Comparison of ENCODE assay signal across 21 mouse cellular contexts in genomic region chr15:80645006-80645797, GRCm38 (mm10). TPM values are rescaled to one million over a fixed set of nuclear protein-coding genes. Genes with fewer than 3 reads are reported as not detected.
DNase-seq lines count a peak whose midpoint lies in the region; ATAC-seq and TF ChIP-seq lines count a peak whose summit lies in the region.
"Had no signal": no experiment of that assay in that cellular context is flagged by ENCODE, and none has a peak within 500 bp of the region (broad histone marks: within the 10 kb centered on the region; RNA-seq: fewer than 3 reads in every experiment).

No protein-coding gene starts in this region.

- H3K4me2 ChIP-seq in liver, embryonic 12.5 days = no peak overlapping the region
- H3K4me2 ChIP-seq in intestine, postnatal 0 days (replicated peaks; ENCODE audit: low read depth) = no peak overlapping the region
- no peak overlapping the region for H3K4me2 ChIP-seq in stomach, embryonic 16.5 days (ENCODE audit: low read depth, low read length)
- H3K4me2 ChIP-seq: embryonic facial prominence, embryonic 12.5 days; forebrain, embryonic 15.5 days; hindbrain, embryonic 12.5 days had no signal

- 60% methylated on average over 17 of the region's 17 CpGs for WGBS in liver, adult 2 months
- WGBS in liver, embryonic 12.5 days (ENCODE audit: insufficient replicate concordance) = 77% methylated on average over 17 of the region's 17 CpGs
- 47% methylated on average over 17 of the region's 17 CpGs for WGBS in intestine, postnatal 0 days
- WGBS in stomach, embryonic 16.5 days = 69% methylated on average over 17 of the region's 17 CpGs

- H3K79me2 ChIP-seq in liver, adult 2 months (ENCODE audit: control insufficient read depth, insufficient read depth, low read length) = no peaks in the 10 kb centered on the region

- H3K9me3 ChIP-seq in liver, embryonic 12.5 days (replicated peaks) = no peaks in the 10 kb centered on the region
- no peaks in the 10 kb centered on the region for H3K9me3 ChIP-seq in intestine, postnatal 0 days (ENCODE audit: control insufficient read depth)
- no peaks in the 10 kb centered on the region for H3K9me3 ChIP-seq in stomach, embryonic 16.5 days (replicated peaks; ENCODE audit: control insufficient read depth, low read length)
- H3K9me3 ChIP-seq: embryonic facial prominence, embryonic 12.5 days; forebrain, embryonic 15.5 days; G1E; heart, embryonic 10.5 days; hindbrain, embryonic 12.5 days had no signal

- no peak for TF ChIP-seq POLR2A in liver, adult 2 months (IDR thresholded peaks at IDR 0.05; ENCODE audit: extremely low read depth, insufficient read depth, low read length)

- H3K4me1 ChIP-seq in liver, adult 2 months (ENCODE audit: control insufficient read depth, insufficient read depth, low read length) = 0 out of 2 replicates have a peak, but pooled peaks cover 2% of the 10 kb centered on the region
- peaks cover 12% of the 10 kb centered on the region; the same call in 1 of the 2 replicates for H3K4me1 ChIP-seq in liver, embryonic 12.5 days
- H3K4me1 ChIP-seq in intestine, postnatal 0 days (replicated peaks; ENCODE audit: control insufficient read depth, insufficient read depth, low read length) = peaks cover 15% of the 10 kb centered on the region
- peaks cover 19% of the 10 kb centered on the region; the same call in 1 of the 2 replicates for H3K4me1 ChIP-seq in stomach, embryonic 16.5 days (ENCODE audit: control insufficient read depth, insufficient read depth, low read length)
- H3K4me1 ChIP-seq: forebrain, embryonic 15.5 days had no signal

- no peak overlapping the region for H3K27ac ChIP-seq in liver, adult 2 months (replicated peaks; ENCODE audit: insufficient read depth, low read depth, low read length)
- H3K27ac ChIP-seq in liver, embryonic 12.5 days = no peak overlapping the region
- H3K27ac ChIP-seq in intestine, postnatal 0 days (ENCODE audit: low read depth, low read length) = no peak overlapping the region
- peak overlapping the region; percentile 36 for H3K27ac ChIP-seq in stomach, embryonic 16.5 days (ENCODE audit: low read length)
- H3K27ac ChIP-seq: embryonic facial prominence, embryonic 12.5 days; forebrain, embryonic 15.5 days; hindbrain, embryonic 12.5 days had no signal

- peak; percentile 41 for DNase-seq in liver, adult 2 months (ENCODE audit: extremely low read depth, low read depth, low spot score)
- DNase-seq in adipocyte (ENCODE audit: low spot score) = peak; percentile 15
- DNase-seq in adrenal gland, postnatal 36 days = no peak
- DNase-seq in right cerebral cortex, postnatal 4 days = no peak
- DNase-seq: adrenal gland, postnatal 14 days; cerebellum, adult 18-20 months; cerebellum, postnatal 10 days; embryo, embryonic 11 days; gastrocnemius, postnatal 36 days; heart, adult 11 months; heart, postnatal 14 days had no signal

- H3K27me3 ChIP-seq in liver, adult 2 months (ENCODE audit: control insufficient read depth, insufficient read depth, low read length) = no peaks in the 10 kb centered on the region
- peaks cover 18% of the 10 kb centered on the region; the same call in 1 of the 2 replicates for H3K27me3 ChIP-seq in liver, embryonic 12.5 days (replicated peaks)
- H3K27me3 ChIP-seq in intestine, postnatal 0 days (replicated peaks; ENCODE audit: control insufficient read depth, insufficient read depth, low read length) = 0 out of 2 replicates have a peak, but pooled peaks cover 3% of the 10 kb centered on the region
- H3K27me3 ChIP-seq in stomach, embryonic 16.5 days (ENCODE audit: control insufficient read depth, insufficient read depth, low read length) = no peaks in the 10 kb centered on the region
- H3K27me3 ChIP-seq: embryonic facial prominence, embryonic 12.5 days; forebrain, embryonic 15.5 days; hindbrain, embryonic 12.5 days had no signal

- no peak for ATAC-seq in liver, embryonic 12.5 days
- ATAC-seq in intestine, postnatal 0 days = peak; percentile 62
- no peak for ATAC-seq in stomach, embryonic 16.5 days (ENCODE audit: insufficient read depth, low FRiP score)
- ATAC-seq: forebrain, embryonic 15.5 days; hindbrain, embryonic 16.5 days; inflammation-experienced regulatory T-cells, adult 6 months had no signal

- no peak overlapping the region for H3K4me3 ChIP-seq in liver, adult 2 months (ENCODE audit: insufficient read depth, low read depth, low read length)
- no peak overlapping the region for H3K4me3 ChIP-seq in liver, embryonic 12.5 days
- H3K4me3 ChIP-seq in intestine, postnatal 0 days (ENCODE audit: low read depth, low read length) = no peak overlapping the region
- no peak overlapping the region for H3K4me3 ChIP-seq in stomach, embryonic 16.5 days (replicated peaks; ENCODE audit: low read length)
- H3K4me3 ChIP-seq: embryonic facial prominence, embryonic 12.5 days; forebrain, embryonic 15.5 days; heart, embryonic 10.5 days; hindbrain, embryonic 12.5 days had no signal

- H3K9ac ChIP-seq in liver, adult 2 months (ENCODE audit: low read depth, low read length) = no peak overlapping the region
- H3K9ac ChIP-seq in liver, embryonic 12.5 days = no peak overlapping the region
- no peak overlapping the region for H3K9ac ChIP-seq in intestine, postnatal 0 days (ENCODE audit: low read depth, low read length)
- H3K9ac ChIP-seq in stomach, embryonic 16.5 days (ENCODE audit: low read length) = no peak overlapping the region
- H3K9ac ChIP-seq: embryonic facial prominence, embryonic 12.5 days; forebrain, embryonic 15.5 days; hindbrain, embryonic 12.5 days had no signal

- no peak for TF ChIP-seq CTCF in liver, adult 2 months (IDR thresholded peaks at IDR 0.05; ENCODE audit: low read depth, low read length)
- TF ChIP-seq CTCF in intestine, postnatal 0 days (IDR thresholded peaks at IDR 0.05; ENCODE audit: low read depth) = no peak

- no peaks in the 10 kb centered on the region for H3K36me3 ChIP-seq in liver, adult 2 months (ENCODE audit: control insufficient read depth, insufficient read depth, low read length)
- peaks cover 53% of the 10 kb centered on the region for H3K36me3 ChIP-seq in liver, embryonic 12.5 days
- no peaks in the 10 kb centered on the region for H3K36me3 ChIP-seq in intestine, postnatal 0 days (ENCODE audit: control insufficient read depth, insufficient read depth)
- H3K36me3 ChIP-seq in stomach, embryonic 16.5 days (ENCODE audit: control insufficient read depth, insufficient read depth, low read length) = no peaks in the 10 kb centered on the region
- H3K36me3 ChIP-seq: embryonic facial prominence, embryonic 12.5 days; forebrain, embryonic 15.5 days; G1E; heart, embryonic 10.5 days; hindbrain, embryonic 12.5 days had no signal

RNA-seq across cellular contexts. Expression of gene Fam83f, which starts 26.4 kb away (rescaled TPM):
- 0.28 and 0.67 TPM in 2 replicates for total RNA-seq in liver, adult 2 months (2014; rRNA removed)
- 1.0 and 1.6 TPM in 2 replicates for polyA plus RNA-seq in liver, adult 2 months (2012; rRNA removed)
- polyA plus RNA-seq in liver, embryonic 12.5 days (2016; fragmentation: Nextera tagmentation; extraction: Ambion mirVana) = 0.41 and 0.42 TPM in 2 replicates
- polyA plus RNA-seq in intestine, postnatal 0 days (2015; fragmentation: Nextera tagmentation; extraction: Ambion mirVana) = 19.0 and 24.4 TPM in 2 replicates
- polyA plus RNA-seq in stomach, embryonic 16.5 days (2015; fragmentation: Nextera tagmentation; extraction: Ambion mirVana) = 22.0 and 22.4 TPM in 2 replicates
- under 1 TPM; 0.13 to 0.16 TPM for total RNA-seq in adrenal gland, postnatal 36 days (2021)
- polyA plus RNA-seq: G1E; inflammation-experienced regulatory T-cells, adult 6 months had no signal

Comparison
In these comparisons a context has a peak if more than half of its experiments do, and no peak if none do; other contexts are left out.
1. DNase-seq: peak in liver, adult 2 months (single experiment) and adipocyte (single experiment); none in adrenal gland, postnatal 36 days (0 of 2) and right cerebral cortex, postnatal 4 days (single experiment).